Mouse (Mus musculus): ENCODE measurements around the gene Gm11559. TPM values are rescaled to one million over a fixed set of nuclear protein-coding genes. Genes with fewer than 3 reads are reported as not detected.
"Not testable (repeated sequence)": the region's sequence is repeated elsewhere in the genome, so short reads cannot be mapped to it uniquely, and the experiment has no call there.

Gene Gm11559
- not detected for total RNA-seq (2021)
- long read RNA-seq, experiment 1, result 0 reads
- long read RNA-seq, experiment 2, result 0 reads

GRCm38 (mm10) chr11:99864176-99864575, at the start of gene Gm11559:
TSS of gene Gm11559 (plus strand) at chr11:99864476.
- intact Hi-C loops (cut with DNase I); DNase-seq (ENCODE audit: low spot score in 2 of 2): not testable (repeated sequence)

- intact Hi-C loops (cut with DNase I); DNase-seq (ENCODE audit: low spot score in 2 of 2): not testable (repeated sequence)
Measured at GRCm38 (mm10) chr11:99815566-99815965, 48.7 kb upstream of the Gm11559 start, which contains the start of gene Gm11564. TSS of gene Gm11564 (minus strand) at chr11:99815666.

DNA sequence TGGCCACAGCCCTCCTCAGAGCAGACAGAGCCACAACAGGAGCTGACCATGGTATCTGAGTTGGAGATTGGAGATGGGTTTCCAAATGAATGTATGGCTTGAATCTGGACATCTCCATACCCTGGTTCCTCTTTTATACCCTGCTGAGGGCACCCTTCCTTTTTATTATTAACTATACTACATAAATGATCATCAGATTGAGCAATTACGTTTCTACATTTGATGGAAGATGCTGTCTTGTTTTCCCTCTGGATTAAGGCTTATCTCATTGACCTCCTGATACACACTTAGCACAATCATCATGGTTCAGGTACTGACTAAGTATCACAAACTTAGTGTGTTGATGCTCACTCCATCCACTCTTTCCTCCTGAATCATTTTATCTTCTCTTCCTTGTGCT, 26.3 kb upstream of the Gm11559 start, which contains the start of gene 2300003K06Rik:
Gene 2300003K06Rik (minus strand): TSS at position 101 of the 400 bp plus-strand sequence.
- no peak for DNase-seq (ENCODE audit: low spot score in 2 of 2)
- intact Hi-C loops (cut with DNase I), result no loop called here

- intact Hi-C loops (cut with DNase I), result no loop called here
- no peak for DNase-seq (ENCODE audit: low spot score in 2 of 2)
Measured at GRCm38 (mm10) chr11:99842185-99842584, 22.1 kb upstream of the Gm11559 start.

DNA sequence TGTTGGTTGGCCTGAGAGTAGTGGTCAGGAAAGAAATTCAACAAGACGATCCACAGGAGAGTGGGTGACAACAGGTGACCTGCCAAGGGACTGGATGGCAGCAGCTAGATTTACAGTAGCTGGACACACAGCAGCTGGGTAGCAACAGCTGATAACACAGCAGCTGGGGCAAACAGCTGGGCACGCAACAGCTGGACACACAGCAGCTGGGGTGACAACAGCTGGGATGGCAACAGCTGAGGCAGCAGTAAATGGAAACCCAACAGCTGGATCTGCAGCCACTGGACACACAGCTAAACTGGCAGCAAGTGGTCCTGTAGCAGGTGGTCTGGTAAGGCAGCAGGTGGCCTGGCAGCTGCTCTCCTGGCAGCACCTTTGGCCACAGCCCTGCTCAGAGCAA, 17.5 kb upstream of the Gm11559 start:
- DNase-seq (ENCODE audit: low spot score in 2 of 2), result no peak
- intact Hi-C loops (cut with DNase I), result no loop called here

DNA sequence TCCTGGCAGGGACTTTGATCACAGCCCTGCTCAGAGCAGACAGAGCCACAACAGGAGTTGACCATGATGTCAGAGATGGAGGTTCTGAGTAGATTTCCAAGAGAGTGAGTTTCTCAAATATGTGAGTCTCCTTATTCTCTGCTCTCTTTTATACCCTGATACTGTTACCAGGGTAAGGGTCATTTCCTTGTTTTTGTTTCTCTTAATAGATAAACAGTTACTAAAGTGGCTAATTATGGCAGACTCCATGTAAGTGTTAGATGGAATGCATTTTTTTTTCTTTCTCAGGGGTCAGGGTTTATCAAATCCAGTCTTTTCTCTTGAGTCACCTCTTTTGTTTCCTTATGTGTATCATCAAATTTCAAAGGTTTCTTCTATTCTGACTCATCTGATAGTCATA, 12.8 kb upstream of the Gm11559 start, which contains the start of gene Krtap4-16:
Gene Krtap4-16 (minus strand): TSS at position 101 of the 400 bp plus-strand sequence.
- no peak for DNase-seq (ENCODE audit: low spot score in 2 of 2)
- intact Hi-C loops (cut with DNase I), result no loop called here

DNA sequence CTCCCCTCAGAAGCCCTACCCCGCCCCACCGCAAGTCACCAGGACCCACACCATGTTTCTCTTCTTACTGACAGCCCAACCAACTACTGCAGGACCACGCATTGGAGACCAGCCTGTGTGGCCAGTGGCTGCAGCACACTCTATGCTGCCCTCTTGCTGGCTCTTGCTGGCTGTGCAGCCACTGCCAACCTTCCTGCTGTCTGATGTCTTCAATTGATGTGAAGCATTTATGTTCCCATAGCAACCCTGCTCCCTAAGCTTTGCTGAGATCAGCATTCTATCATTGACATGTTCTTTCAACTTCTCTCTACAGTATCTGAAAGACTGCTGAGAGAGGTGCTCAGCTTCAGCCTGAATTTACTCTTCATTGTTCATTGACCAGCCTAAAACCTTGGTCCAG, 10.2 kb upstream of the Gm11559 start:
- intact Hi-C loops (cut with DNase I), result no loop called here
- no peak for DNase-seq (ENCODE audit: low spot score in 2 of 2)

- intact Hi-C loops (cut with DNase I), result no loop called here
- no peak for DNase-seq (ENCODE audit: low spot score in 2 of 2)
Measured at GRCm38 (mm10) chr11:99857617-99858016, 6.7 kb upstream of the Gm11559 start, which contains the start of gene Gm11568. TSS of gene Gm11568 (plus strand) at chr11:99857917.

- no peak for DNase-seq (ENCODE audit: low spot score in 2 of 2)
- intact Hi-C loops (cut with DNase I), result no loop called here
Measured at GRCm38 (mm10) chr11:99858761-99859160, 5.5 kb upstream of the Gm11559 start.

DNA sequence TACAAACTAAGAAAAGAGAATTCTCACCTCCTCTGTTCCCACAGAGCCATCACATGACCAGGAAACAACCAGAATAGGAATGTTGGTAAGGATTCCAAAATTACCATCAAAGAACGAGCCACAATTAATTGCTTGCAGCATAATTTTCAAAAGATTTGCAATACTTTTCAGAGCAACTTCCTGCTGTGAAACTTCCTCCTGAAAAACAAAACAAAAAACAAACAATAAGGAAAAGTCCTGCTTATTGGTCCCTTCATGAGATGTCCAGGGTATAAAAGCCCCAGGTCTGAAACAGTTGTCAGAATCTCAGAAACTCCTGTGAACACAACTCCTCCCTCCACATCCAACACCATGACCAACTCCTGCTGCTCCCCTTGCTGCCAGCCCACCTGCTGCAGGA, 8.8 kb downstream of the Gm11559 start, which contains the start of gene Krtap9-1:
Gene Krtap9-1 (plus strand): TSS at position 301 of the 400 bp plus-strand sequence.
- DNase-seq (ENCODE audit: low spot score in 2 of 2); intact Hi-C loops (cut with DNase I): not testable (repeated sequence)

DNA sequence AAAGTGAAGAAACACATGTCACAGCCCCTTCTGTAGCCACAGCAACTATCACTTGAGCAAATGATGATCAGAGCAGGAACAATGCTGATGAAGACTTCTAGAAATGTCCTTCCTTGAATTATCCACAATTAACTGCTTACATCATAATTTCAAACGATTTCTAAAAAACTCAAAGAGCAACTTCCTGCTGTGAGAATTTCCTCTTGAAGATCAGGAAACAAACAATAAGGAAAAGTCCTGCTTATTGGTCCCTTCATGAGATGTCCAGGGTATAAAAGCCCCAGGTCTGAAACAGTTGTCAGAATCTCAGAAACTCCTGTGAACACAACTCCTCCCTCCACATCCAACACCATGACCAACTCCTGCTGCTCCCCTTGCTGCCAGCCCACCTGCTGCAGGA, 14.6 kb downstream of the Gm11559 start, which contains the start of gene Gm11567:
Gene Gm11567 (plus strand): TSS at position 301 of the 400 bp plus-strand sequence.
- intact Hi-C loops (cut with DNase I); DNase-seq (ENCODE audit: low spot score in 2 of 2): not testable (repeated sequence)

GRCm38 (mm10) chr11:99907620-99908019, 43.3 kb downstream of the Gm11559 start, which contains the start of gene Krtap31-1:
TSS of gene Krtap31-1 (plus strand) at chr11:99907920.
- no peak for DNase-seq (ENCODE audit: low spot score in 2 of 2)
- intact Hi-C loops (cut with DNase I), result no loop called here

GRCm38 (mm10) chr11:99914451-99914850, 50.2 kb downstream of the Gm11559 start, which contains the start of gene Gm11565:
TSS of gene Gm11565 (plus strand) at chr11:99914751.
- intact Hi-C loops (cut with DNase I), result no loop called here
- DNase-seq (ENCODE audit: low spot score in 2 of 2), result no peak

Other genes starting within 250 kb of the Gm11559 start
- gene Krtap2-4, start 249.6 kb upstream of the Gm11559 start, total RNA-seq (2021), result not detected
- not detected for gene Gm11562, start 244.0 kb upstream of the Gm11559 start, total RNA-seq (2021)
- not detected for gene Krtap4-1, start 236.2 kb upstream of the Gm11559 start, total RNA-seq (2021)
- not detected for gene Krtap4-2, start 229.4 kb upstream of the Gm11559 start, total RNA-seq (2021)
- not detected for gene Krtap4-7, start 220.4 kb upstream of the Gm11559 start, total RNA-seq (2021)
- not detected for gene Gm11555, start 214.2 kb upstream of the Gm11559 start, total RNA-seq (2021)
- not detected for gene Gm11563, start 205.5 kb upstream of the Gm11559 start, total RNA-seq (2021)
- not detected for gene Krtap4-6, start 198.5 kb upstream of the Gm11559 start, total RNA-seq (2021)
- not detected for gene Gm14190, start 173.7 kb upstream of the Gm11559 start, total RNA-seq (2021)
- not detected for gene Gm14180, start 130.2 kb upstream of the Gm11559 start, total RNA-seq (2021)
- gene Gm11595, start 91.6 kb upstream of the Gm11559 start, total RNA-seq (2021), result not detected
- not detected for gene Krtap4-8, start 83.8 kb upstream of the Gm11559 start, total RNA-seq (2021)
- gene Krtap4-9, start 79.3 kb upstream of the Gm11559 start, total RNA-seq (2021), result not detected
- gene Gm11596, start 71.0 kb upstream of the Gm11559 start, total RNA-seq (2021), result not detected
- gene Gm11569, start 65.5 kb upstream of the Gm11559 start, total RNA-seq (2021), result not detected
- not detected for gene Gm11554, start 60.0 kb upstream of the Gm11559 start, total RNA-seq (2021)
- gene Krtap4-13, start 54.6 kb upstream of the Gm11559 start, total RNA-seq (2021), result not detected
- gene Gm11564, start 48.8 kb upstream of the Gm11559 start, total RNA-seq (2021), result not detected
- gene 2300003K06Rik, start 26.4 kb upstream of the Gm11559 start, total RNA-seq (2021), result not detected
- gene Krtap4-16, start 12.9 kb upstream of the Gm11559 start, total RNA-seq (2021), result not detected
- gene Gm11568, start 6.6 kb upstream of the Gm11559 start, total RNA-seq (2021), result not detected
- gene Krtap9-1, start 8.9 kb downstream of the Gm11559 start, total RNA-seq (2021), result not detected
- not detected for gene Gm11567, start 14.7 kb downstream of the Gm11559 start, total RNA-seq (2021)
- gene Krtap31-1, start 43.4 kb downstream of the Gm11559 start, total RNA-seq (2021), result not detected
- gene Gm11565, start 50.3 kb downstream of the Gm11559 start, total RNA-seq (2021), result not detected
- gene Krtap31-2, start 71.8 kb downstream of the Gm11559 start, total RNA-seq (2021), result not detected
- not detected for gene Krtap9-5, start 84.0 kb downstream of the Gm11559 start, total RNA-seq (2021)
- not detected for gene Krtap29-1, start 114.6 kb downstream of the Gm11559 start, total RNA-seq (2021)
- gene Krtap16-1, start 122.1 kb downstream of the Gm11559 start, total RNA-seq (2021), result not detected
- gene Krtap17-1, start 129.5 kb downstream of the Gm11559 start, total RNA-seq (2021), result not detected
- not detected for gene Krt33a, start 151.7 kb downstream of the Gm11559 start, total RNA-seq (2021)
- gene Krt33b, start 165.4 kb downstream of the Gm11559 start, total RNA-seq (2021), result not detected
- gene Krt34, start 177.1 kb downstream of the Gm11559 start, total RNA-seq (2021), result not detected
- not detected for gene Krt31, start 186.1 kb downstream of the Gm11559 start, total RNA-seq (2021)
- not detected for gene Krt32, start 223.8 kb downstream of the Gm11559 start, total RNA-seq (2021)
- not detected for gene Krt35, start 231.8 kb downstream of the Gm11559 start, total RNA-seq (2021)
- not detected for gene Krt36, start 241.2 kb downstream of the Gm11559 start, total RNA-seq (2021)

Measured in left cerebral cortex, postnatal 14 days (tissue).